Mouse (Mus musculus) thymus, adult 2 months (tissue): ENCODE results near the gene Samd5. TPM values are rescaled to one million over a fixed set of nuclear protein-coding genes. Genes with fewer than 3 reads are reported as not detected.

ENCODE experiments used
- DNase-seq: peaks from one replicate; pipeline ENCODE4 v3.0.0; 2021
- H3K27ac ChIP-seq: fragments of 200-500 bp; 2 replicates; pipeline ENCODE4 v1.5.1; 2012; ENCODE audit warnings: low read length, control low read depth; ENCODE audit not compliant: control insufficient read depth, insufficient read depth
- H3K27me3 ChIP-seq: fragments of 200-500 bp; 2 replicates; pipeline ENCODE4 v1.6.1; 2012; ENCODE audit warnings: mild to moderate bottlenecking, low read length, moderate library complexity, mixed read lengths; ENCODE audit not compliant: control insufficient read depth, insufficient read depth
- H3K36me3 ChIP-seq: fragments of 200-500 bp; 2 replicates; pipeline ENCODE4 v1.6.1; 2012; ENCODE audit warnings: mild to moderate bottlenecking, low read length, moderate library complexity; ENCODE audit not compliant: control insufficient read depth, insufficient read depth
- H3K4me1 ChIP-seq: fragments of 200-500 bp; replicated peaks from 2 replicates; pipeline ENCODE4 v1.6.1; 2012; ENCODE audit warnings: low read length; ENCODE audit not compliant: control insufficient read depth, insufficient read depth
- H3K4me3 ChIP-seq: fragments of 200-500 bp; 2 replicates; pipeline ENCODE4 v1.5.1; 2012; ENCODE audit warnings: mild to moderate bottlenecking, low read length, control low read depth, moderate library complexity; ENCODE audit not compliant: control insufficient read depth, insufficient read depth
- CTCF ChIP-seq: fragments of 200-500 bp; IDR thresholded peaks from 2 replicates; pipeline ENCODE4 v1.5.1; 2012; ENCODE audit warnings: mild to moderate bottlenecking, control low read depth, low read length, moderate library complexity, borderline replicate concordance; ENCODE audit not compliant: control insufficient read depth, poor library complexity, insufficient read depth; ENCODE audit errors: extremely low read depth
- POLR2A ChIP-seq: fragments of 200-500 bp; IDR thresholded peaks from 2 replicates; pipeline ENCODE4 v1.6.1; 2012; ENCODE audit warnings: mild to moderate bottlenecking, low read length, control low read depth, moderate library complexity; ENCODE audit not compliant: control insufficient read depth, poor library complexity, insufficient read depth; ENCODE audit errors: extremely low read depth
- WGBS: fragments of 180-500 bp; shearing (Covaris S2); methylation state at CpG from one replicate; pipeline ENCODE4 v1.1.7; 2018; 5-methylcytosine and 5-hydroxymethylcytosine counted together
- polyA plus RNA-seq: library from polyadenylated mRNA; depleted of rRNA; stranded (reverse); fragments of >200 nt; gene quantifications from 2 replicates; pipeline ENCODE4 v1.2.3, GENCODE M21; 2012

The Samd5 gene
- polyA plus RNA-seq, 1 experiment, result 1.3 TPM

DNA sequence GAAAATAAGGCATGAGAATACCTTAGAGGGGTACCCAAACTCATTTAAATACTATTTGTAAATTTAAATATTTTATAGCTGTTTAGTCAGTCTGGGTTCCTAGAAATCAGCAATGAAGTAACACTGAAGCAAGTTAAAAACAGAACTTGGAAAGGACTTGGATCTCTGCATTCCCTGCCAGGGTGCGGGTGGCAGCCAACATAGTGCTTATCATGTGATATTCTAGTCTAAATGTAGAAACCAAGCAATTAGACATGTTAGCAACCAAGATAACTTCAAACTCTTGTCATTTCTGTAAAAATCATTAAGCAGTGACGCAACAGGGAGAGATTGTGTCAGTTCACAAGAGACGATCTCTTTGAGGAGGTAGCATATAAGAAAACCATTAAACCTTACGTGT is 32.9 kb downstream of the Samd5 start:
- no peak for DNase-seq
- H3K36me3 ChIP-seq, result no peaks in the 10 kb centered on the region
- no peaks in the 10 kb centered on the region for H3K27me3 ChIP-seq
- no peaks in the 10 kb centered on the region for H3K4me1 ChIP-seq
- TF ChIP-seq CTCF, result no peak
- WGBS, result 94% methylated on average over 4 of the region's 4 CpGs
- no peak overlapping the region for H3K27ac ChIP-seq
- no peak overlapping the region for H3K4me3 ChIP-seq

DNA sequence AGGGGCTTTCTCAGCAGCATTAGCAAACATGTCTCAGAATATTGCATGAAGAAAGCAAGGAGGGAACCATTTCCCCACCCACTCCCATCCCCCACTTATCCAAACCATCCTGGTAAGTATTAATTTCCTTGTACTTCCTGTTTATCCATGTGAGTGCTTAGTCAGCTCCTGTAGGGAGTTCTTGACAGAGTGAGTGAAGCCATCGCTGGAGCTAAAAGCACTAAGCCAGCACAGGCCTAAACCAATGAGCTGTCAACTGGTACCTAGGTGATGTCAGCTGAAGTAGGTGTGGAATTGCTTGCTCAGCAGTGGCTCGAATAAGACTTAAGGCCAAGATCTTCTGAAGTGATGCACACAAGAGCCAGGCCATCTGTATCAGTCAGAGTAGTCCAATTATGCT is 34.3 kb downstream of the Samd5 start:
- no peak for DNase-seq
- H3K27ac ChIP-seq, result no peak overlapping the region
- H3K36me3 ChIP-seq, result no peaks in the 10 kb centered on the region
- 84% methylated on average over 2 of the region's 2 CpGs for WGBS
- no peaks in the 10 kb centered on the region for H3K27me3 ChIP-seq
- no peaks in the 10 kb centered on the region for H3K4me1 ChIP-seq
- no peak overlapping the region for H3K4me3 ChIP-seq
- TF ChIP-seq POLR2A (no peak), CTCF (no peak)

DNA sequence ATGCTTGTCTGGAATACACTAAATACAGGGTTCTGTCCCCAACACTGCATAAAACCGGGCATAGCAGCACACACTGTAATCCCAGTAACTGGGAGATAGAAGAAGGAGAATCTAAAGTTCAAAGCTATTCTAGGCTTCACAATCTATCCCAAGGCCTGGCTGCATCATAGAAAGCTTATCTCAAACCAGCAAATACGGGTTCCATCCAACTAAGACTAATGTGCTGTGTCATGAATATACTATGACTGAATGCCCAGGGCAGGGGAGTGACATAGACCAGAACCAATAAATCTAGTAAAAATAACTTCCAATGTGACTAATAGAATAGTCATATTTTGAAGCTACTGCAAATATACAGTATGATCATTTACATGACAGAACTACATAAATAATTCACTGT is 35.0 kb downstream of the Samd5 start:
- TF ChIP-seq POLR2A, result no peak
- TF ChIP-seq CTCF, result no peak
- H3K27ac ChIP-seq, result no peak overlapping the region
- H3K36me3 ChIP-seq, result no peaks in the 10 kb centered on the region
- no peak overlapping the region for H3K4me3 ChIP-seq
- H3K4me1 ChIP-seq, result no peaks in the 10 kb centered on the region
- WGBS, result 85% methylated on average over 2 of the region's 2 CpGs
- no peaks in the 10 kb centered on the region for H3K27me3 ChIP-seq
- DNase-seq, result no peak

DNA sequence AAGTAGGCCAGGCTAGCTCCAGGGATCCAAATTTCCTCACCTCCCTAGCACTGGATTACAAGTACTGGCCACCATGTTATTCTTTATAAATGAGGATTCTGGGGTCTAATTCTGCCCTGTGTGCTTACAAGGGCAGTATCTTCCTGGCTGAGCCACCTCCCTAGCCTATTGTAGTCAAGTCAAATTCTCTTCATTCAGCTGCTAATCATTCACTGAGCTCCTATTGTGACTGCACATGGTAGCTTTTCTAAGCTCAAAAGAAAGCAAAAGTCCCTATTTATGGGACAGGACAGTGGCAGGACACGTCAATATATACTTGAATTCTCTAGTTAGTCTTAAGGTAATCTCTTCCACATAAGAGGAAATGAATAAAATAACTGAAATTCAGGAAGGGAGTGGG is 49.7 kb downstream of the Samd5 start:
- Histone ChIP-seq H3K36me3 (no peaks in the 10 kb centered on the region), H3K27ac (no peak overlapping the region), H3K4me1 (no peaks in the 10 kb centered on the region), H3K27me3 (no peaks in the 10 kb centered on the region), H3K4me3 (no peak overlapping the region)
- 78% methylated on average over 1 of the region's 1 CpGs for WGBS
- DNase-seq, result no peak
- TF ChIP-seq CTCF (no peak), POLR2A (no peak)

DNA sequence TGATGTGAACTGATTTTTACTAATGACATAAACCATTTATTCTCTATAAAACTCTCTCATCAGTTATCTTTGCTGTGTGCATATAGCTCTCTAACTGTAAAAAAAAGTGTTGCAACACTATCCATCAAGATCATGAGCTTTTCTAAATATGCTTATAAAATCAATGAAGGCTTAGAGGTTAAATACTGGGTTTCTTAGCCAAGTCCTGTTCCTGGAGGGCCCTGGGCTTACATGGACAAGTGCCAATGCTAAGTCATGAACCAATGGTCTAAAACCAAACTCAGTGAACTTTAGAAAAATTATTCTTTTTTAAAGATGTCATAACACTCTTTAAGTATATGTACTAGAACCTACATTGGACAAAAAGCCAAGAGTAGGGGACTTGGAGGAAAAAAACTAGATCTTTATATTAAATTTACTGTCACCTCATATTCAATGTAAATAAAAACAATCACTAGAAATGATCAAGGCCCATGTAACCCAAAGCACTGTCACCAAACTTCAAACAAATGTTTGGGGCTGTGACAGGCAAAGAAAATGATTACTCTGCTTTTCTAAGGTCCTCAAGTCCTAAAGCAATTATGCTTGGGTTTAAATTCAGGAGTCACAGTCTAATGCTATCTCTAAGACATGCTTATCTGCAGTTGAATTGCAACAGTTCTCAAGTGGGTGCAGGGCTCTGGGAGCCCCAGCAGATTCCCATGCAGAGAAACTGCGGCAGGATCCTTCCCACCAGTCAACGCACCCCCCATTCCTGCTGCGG is 52.9 kb downstream of the Samd5 start:
- no peaks in the 10 kb centered on the region for H3K36me3 ChIP-seq
- DNase-seq, result no peak
- TF ChIP-seq POLR2A (no peak), CTCF (no peak)
- WGBS, result 98% methylated on average over 3 of the region's 3 CpGs
- no peaks in the 10 kb centered on the region for H3K27me3 ChIP-seq
- no peak overlapping the region for H3K27ac ChIP-seq
- no peaks in the 10 kb centered on the region for H3K4me1 ChIP-seq
- H3K4me3 ChIP-seq, result no peak overlapping the region

DNA sequence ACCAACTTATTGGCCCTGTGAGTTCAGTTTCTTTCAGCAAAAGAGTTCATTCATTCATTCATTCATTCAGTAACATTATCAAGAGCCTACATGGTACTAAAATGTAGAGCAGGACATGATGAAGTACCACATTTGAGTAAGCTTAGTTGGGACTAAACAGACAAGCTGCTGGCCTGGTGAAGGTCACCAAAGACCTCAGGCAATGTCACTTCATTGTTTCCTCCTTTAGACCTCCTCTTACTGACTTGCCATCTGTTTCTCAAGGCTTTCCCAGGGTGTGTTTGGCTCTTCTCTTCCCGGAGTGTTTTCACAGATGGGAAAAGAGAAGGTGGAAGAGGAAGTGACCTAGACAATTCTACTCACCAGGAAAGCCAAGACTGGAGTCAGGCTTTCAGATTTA is 54.0 kb downstream of the Samd5 start:
- H3K4me3 ChIP-seq, result no peak overlapping the region
- no peaks in the 10 kb centered on the region for H3K36me3 ChIP-seq
- H3K27me3 ChIP-seq, result no peaks in the 10 kb centered on the region
- no peak for DNase-seq
- TF ChIP-seq CTCF, result no peak
- no peak for TF ChIP-seq POLR2A
- H3K4me1 ChIP-seq, result no peaks in the 10 kb centered on the region
- 27% methylated on average over 1 of the region's 1 CpGs for WGBS
- H3K27ac ChIP-seq, result no peak overlapping the region

DNA sequence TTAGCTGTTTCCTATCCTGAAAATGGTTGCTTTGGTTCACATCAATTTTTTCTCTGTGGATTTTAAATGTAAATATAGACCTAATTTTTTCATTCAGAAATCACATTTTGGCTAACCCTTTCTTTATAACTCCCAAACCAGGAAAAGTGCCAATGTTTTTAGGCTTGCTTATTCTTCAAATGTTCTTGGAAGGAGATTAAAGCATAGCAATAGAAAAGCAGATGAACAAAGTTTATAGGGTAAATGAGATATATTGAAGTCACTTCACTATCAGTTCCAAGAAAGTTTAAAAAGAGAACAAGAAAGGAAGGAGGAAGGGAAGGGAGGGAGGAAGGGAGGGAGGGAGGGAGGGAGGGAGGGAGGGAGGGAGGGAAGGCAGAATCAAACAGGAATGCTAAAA is 60.0 kb downstream of the Samd5 start:
- no peak for DNase-seq
- no peak for TF ChIP-seq POLR2A
- no peak for TF ChIP-seq CTCF
- H3K27ac ChIP-seq, result no peak overlapping the region
- no peaks in the 10 kb centered on the region for H3K36me3 ChIP-seq
- no peak overlapping the region for H3K4me3 ChIP-seq
- H3K27me3 ChIP-seq, result no peaks in the 10 kb centered on the region
- no peaks in the 10 kb centered on the region for H3K4me1 ChIP-seq
